Mouse (Mus musculus) brain, embryonic 18.5 days (tissue): ENCODE measurements at regions not wholly inside any gene's neighbourhood (a gene's known extent, or its start where the extent isn't known, plus 50 kb on each side); places are given as distances from the start of the nearest gene placed in this dataset.
"Not testable (repeated sequence)": the region's sequence is repeated elsewhere in the genome, so short reads cannot be mapped to it uniquely, and the experiment has no call there.

Source experiments
- DNase-seq: peaks from one replicate; pipeline ENCODE4 v3.0.0-alpha.2; 2012; ENCODE audit warnings: low read depth, low spot score

DNA sequence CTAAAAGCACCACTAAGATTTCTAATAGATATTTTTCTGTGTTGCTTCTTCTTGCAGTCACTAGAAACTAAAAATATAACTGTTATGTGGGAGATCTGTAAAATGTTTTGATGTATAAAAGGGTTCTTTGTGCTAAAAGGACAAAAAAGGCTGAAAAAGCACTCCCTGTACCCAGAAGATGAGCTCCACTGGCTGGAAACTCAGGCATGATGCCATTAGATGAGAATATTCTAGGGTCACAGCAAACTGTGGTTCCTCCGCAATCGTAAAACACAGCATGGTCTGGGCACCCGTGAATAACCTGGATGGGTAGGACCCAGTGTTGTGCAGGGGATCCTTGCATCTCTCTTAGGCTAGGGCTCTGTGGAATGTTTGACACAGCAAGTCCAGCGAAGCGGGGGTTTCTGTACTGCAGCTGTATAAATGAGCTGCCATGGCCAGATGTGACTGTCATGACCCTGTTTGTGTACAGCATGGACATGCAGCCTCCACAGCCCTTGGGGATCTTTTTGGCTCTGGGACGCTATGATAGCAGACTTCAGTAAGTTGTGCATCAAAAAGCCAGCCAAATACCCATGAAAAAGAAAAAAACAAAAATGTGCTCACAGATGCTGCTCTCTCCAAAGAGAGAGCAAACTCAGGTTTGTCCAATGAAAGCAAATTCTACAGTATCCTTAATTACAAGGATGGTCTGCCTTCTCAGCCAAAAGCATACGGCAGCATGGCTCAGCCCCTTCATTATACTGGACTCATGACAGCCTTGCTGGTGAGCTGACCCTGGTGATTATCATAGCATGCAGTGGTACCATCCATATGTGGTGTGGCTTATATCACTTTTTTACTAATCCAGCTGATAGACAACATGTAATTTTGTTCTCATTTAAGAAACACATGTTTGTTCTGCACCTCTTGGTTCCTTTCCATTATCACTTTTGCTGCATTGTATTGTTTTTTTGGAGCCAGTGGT, 103.9 kb upstream of the Arhgap20 start:
- no peak for DNase-seq

DNA sequence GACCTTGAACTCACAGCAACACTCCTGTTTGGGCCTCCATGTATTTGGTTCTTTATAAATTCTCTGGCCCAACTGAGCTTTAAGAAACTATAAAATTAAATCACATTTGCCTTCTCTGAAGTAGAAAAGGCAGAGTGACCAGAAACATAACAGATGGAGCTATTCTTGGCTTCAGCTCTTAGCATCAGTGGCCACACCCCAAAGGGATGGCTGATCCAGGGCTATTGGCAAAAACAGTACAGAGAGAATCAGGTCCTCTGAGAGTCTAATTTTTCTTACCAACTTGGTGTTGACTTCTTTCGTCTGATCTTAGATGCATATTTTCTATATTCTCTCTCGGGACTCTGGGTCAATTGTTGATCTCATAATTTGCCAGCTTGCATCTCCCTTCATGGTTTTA, 103.2 kb upstream of the Arhgap20 start:
- DNase-seq = no peak

DNA sequence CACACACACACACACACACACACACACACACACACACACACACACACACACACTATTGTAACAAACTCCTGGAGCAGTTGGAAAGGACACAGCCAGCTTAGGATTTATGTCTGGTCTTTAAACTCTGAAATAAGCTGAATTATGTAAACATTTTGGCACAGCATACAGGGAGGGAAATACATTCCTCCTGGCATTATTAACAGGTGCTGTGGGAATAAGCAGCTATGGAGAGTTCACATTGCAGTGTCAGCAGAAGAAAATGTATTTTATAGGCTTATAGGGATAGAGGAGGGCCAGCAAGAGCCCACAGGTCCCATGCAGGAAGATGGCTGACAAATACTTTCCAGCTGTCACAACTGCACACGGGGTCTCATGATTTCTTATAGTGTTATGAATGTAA, 100.8 kb upstream of the Arhgap20 start:
- DNase-seq = no peak

DNA sequence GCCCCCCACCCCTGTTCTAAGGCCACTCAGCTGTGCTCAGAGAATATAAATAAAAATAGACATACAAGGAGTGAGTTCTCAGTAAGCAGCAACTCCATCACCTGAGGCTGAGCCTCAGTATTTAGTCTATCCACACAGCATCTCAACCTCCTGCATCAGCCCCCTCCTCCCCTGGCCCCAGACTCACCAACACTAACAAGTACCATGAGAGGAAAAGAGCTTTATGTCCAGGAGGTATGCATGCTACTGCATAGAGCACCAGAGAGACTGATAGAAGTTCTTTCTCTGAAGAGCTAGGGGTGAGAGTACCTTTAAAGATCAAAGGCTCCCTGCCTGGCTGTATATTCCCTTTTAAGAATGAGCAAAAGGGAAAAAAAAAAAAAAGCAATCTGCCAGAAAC, 100.3 kb upstream of the Arhgap20 start:
- DNase-seq = no peak

DNA sequence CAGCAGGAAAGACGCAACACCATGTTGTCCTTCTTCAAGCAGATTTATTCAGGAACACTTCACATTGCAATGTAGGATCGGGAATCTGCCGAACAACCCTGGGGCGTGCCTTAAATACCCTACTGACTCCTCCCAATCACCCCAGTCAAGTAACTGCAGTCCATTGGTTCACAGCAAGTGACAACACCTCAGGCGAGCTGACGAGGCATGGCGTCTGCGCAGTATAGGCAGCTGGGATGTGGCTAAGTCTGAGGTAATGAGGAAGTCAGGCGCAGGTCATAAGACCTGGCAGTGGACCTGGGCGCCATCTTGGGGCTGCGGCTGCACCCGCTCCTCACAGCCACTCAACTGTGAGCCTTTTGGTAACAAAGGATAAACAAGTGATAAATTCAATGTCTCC, 96.2 kb upstream of the Arhgap20 start:
- not testable (repeated sequence) for DNase-seq

DNA sequence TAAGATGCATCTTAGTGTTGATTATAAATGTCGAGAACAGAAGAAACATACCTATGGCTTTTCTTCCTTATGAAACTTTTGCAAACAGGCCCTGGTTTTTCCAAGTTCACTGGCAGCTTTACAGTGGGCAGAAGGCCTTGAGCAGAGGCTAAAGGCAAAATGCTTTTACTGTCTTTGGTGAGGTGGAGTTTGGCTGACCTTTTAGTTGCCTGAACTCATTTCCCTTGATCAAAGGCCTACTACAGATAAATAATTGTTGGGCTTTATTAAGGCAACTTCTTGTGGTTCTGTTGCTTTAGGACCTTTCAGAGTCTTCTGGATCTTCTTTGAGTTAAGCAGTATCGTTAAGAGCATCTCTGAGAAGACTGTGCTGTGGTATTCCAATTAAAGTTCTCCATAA, 94.6 kb upstream of the Arhgap20 start:
- no peak for DNase-seq

DNA sequence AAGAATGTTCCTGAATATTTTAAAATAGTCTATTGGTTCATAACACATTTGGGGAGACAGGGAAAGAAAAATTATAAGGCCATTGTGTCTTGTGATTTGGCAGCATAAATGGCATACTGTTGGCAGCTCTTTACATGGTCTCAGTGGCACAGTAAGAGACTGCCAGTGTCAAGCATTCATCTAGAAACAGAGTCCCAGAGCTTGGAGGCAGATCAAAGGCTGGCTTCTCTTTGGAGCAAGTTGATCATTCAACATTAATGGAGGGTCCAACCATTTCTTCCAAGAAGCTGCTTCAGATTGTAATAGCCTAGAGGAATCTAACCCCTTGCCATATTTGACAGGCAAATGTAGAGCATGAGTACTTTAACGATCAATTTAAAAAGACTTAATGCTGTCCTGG, 78.6 kb upstream of the Arhgap20 start:
- no peak for DNase-seq

DNA sequence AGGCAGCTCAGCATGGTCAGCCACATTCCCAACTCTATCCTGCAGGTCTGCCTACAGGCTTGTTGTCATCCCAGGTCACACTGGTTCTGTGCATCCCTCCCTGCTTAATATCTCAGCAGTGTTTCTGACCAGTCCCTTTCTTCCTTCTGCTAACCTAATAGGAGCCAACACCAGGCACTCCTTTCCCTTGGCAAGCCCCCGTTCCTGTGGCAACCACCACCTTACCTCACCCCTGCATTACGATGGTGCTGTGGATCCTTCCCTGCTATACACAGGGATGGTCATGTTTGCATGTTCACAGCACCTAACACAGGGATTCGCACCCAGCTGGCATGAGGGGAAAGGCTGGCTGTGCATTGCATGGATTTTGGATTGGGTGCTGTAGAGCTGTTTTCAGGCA, 50.8 kb upstream of the Arhgap20 start:
- no peak for DNase-seq
